Mouse (Mus musculus): ENCODE data around the gene Elmo1.

- no peak for TF ChIP-seq TCF12 (IDR thresholded peaks at IDR 0.05; ENCODE audit: insufficient read depth, poor library complexity, severe bottlenecking)
- no peak for TF ChIP-seq POLR2A (IDR thresholded peaks at IDR 0.05; ENCODE audit: insufficient read length, low read depth)
- no peak for TF ChIP-seq MYOD1 (IDR thresholded peaks at IDR 0.05; ENCODE audit: control insufficient read depth in 1 of 3, insufficient read length in 2 of 3, low read depth in 2 of 3)
- no peak for TF ChIP-seq MYOG (IDR thresholded peaks at IDR 0.05; ENCODE audit: control insufficient read depth in 1 of 3, insufficient read depth in 1 of 3, insufficient read length in 2 of 3, low read depth in 2 of 3)
- no peak for TF ChIP-seq POLR2AphosphoS2 (IDR thresholded peaks at IDR 0.05; ENCODE audit: insufficient read length, low read depth)
- no peak for TF ChIP-seq USF1 (IDR thresholded peaks at IDR 0.05; ENCODE audit: low read depth)
- TF ChIP-seq SRF (IDR thresholded peaks at IDR 0.05; ENCODE audit: control insufficient read depth, insufficient read length, low read depth): no peak
- no peak for TF ChIP-seq MAX (IDR thresholded peaks at IDR 0.05; ENCODE audit: low read depth)
- TF ChIP-seq TCF3 (IDR thresholded peaks at IDR 0.05; ENCODE audit: insufficient read length, low read depth): no peak
- TF ChIP-seq E2F4 (IDR thresholded peaks at IDR 0.05; ENCODE audit: insufficient read depth): no peak
These were observed 121.4 kb downstream of the Elmo1 start for GRCm38 (mm10) chr13:20211780-20212179.
